8 mouse cellular contexts compared by ENCODE assay signal in genomic region chr2:25376589-25376988, GRCm38 (mm10). TPM values are rescaled to one million over a fixed set of nuclear protein-coding genes. Genes with fewer than 3 reads are reported as not detected.
DNase-seq lines count a peak whose midpoint lies in the region; ATAC-seq lines count a peak whose summit lies in the region.

No protein-coding gene starts in this region.

- peaks cover 2% of the 10 kb centered on the region for H3K36me3 ChIP-seq in neural tube, embryonic 11.5 days (ENCODE audit: control insufficient read depth, insufficient read depth, low read length)
- no peaks in the 10 kb centered on the region for H3K36me3 ChIP-seq in neural tube, embryonic 15.5 days

- H3K27me3 ChIP-seq in neural tube, embryonic 11.5 days (ENCODE audit: control insufficient read depth, insufficient read depth, low read length), result no peaks in the 10 kb centered on the region
- peaks cover 7% of the 10 kb centered on the region for H3K27me3 ChIP-seq in neural tube, embryonic 15.5 days (replicated peaks)

- intact Hi-C loops in heart, postnatal 36 days (cut with DNase I), result loop anchor here (2.0 to 5.0 kb wide), 2 partner anchors 36 to 50 kb away; no protein-coding TSS in a partner anchor

- no peak overlapping the region for H3K4me2 ChIP-seq in neural tube, embryonic 11.5 days (ENCODE audit: low read depth)
- no peak overlapping the region for H3K4me2 ChIP-seq in neural tube, embryonic 15.5 days

- no peak for DNase-seq in frontal cortex, postnatal 10 days (ENCODE audit: low spot score in 2 of 2)
- DNase-seq in neural tube, embryonic 11.5 days (ENCODE audit: low spot score), result peak; percentile 63
- peak; percentile 47 to 73 for DNase-seq in adrenal gland, postnatal 36 days
- DNase-seq in heart, postnatal 36 days, result peak; percentile 61 to 67
- peak; percentile 46 for DNase-seq in lung, postnatal 25 days (ENCODE audit: low spot score)
- no peak for DNase-seq in ovary, postnatal 10 days (ENCODE audit: low spot score)

- peak; percentile 36; the same call in 1 of the 2 replicates for ATAC-seq in frontal cortex, adult (ENCODE audit: low TSS enrichment)
- no peak for ATAC-seq in neural tube, embryonic 11.5 days (ENCODE audit: insufficient read depth, low FRiP score, low TSS enrichment)
- no peak for ATAC-seq in neural tube, embryonic 15.5 days (ENCODE audit: low FRiP score)

- H3K27ac ChIP-seq in neural tube, embryonic 11.5 days (ENCODE audit: low read depth, low read length), result no peak overlapping the region
- H3K27ac ChIP-seq in neural tube, embryonic 15.5 days (replicated peaks), result no peak overlapping the region

- WGBS in neural tube, embryonic 11.5 days, result 69% methylated on average over 4 of the region's 4 CpGs
- 64% methylated on average over 4 of the region's 4 CpGs for WGBS in neural tube, embryonic 15.5 days

- no peak overlapping the region for H3K4me3 ChIP-seq in neural tube, embryonic 11.5 days (ENCODE audit: low read depth, low read length)
- H3K4me3 ChIP-seq in neural tube, embryonic 15.5 days (replicated peaks), result no peak overlapping the region

- H3K9me3 ChIP-seq in neural tube, embryonic 11.5 days (ENCODE audit: control insufficient read depth, low read length), result no peaks in the 10 kb centered on the region
- H3K9me3 ChIP-seq in neural tube, embryonic 15.5 days (replicated peaks), result no peaks in the 10 kb centered on the region

- H3K9ac ChIP-seq in neural tube, embryonic 11.5 days (ENCODE audit: low read length), result no peak overlapping the region
- H3K9ac ChIP-seq in neural tube, embryonic 15.5 days (replicated peaks), result no peak overlapping the region

- peaks cover 20% of the 10 kb centered on the region for H3K4me1 ChIP-seq in neural tube, embryonic 11.5 days (ENCODE audit: control insufficient read depth, insufficient read depth, low read length)
- peaks cover 17% of the 10 kb centered on the region for H3K4me1 ChIP-seq in neural tube, embryonic 15.5 days

RNA-seq across cellular contexts. Expression of gene Sapcd2, which starts 4.5 kb away (rescaled TPM):
- polyA plus RNA-seq in neural tube, embryonic 11.5 days (2014; fragmentation: Nextera tagmentation; extraction: Ambion mirVana), result 49.2 and 53.7 TPM in 2 replicates
- polyA plus RNA-seq in neural tube, embryonic 15.5 days (2015; fragmentation: Nextera tagmentation; extraction: Ambion mirVana), result 10.6 and 16.3 TPM in 2 replicates
- under 1 TPM; 0.43 to 0.95 TPM for total RNA-seq in adrenal gland, postnatal 36 days (2021)
- under 1 TPM; 0.46 to 0.56 TPM for total RNA-seq in heart, postnatal 36 days (2021)

RNA-seq across cellular contexts. Expression of gene Uap1l1, which starts 11.1 kb away (rescaled TPM):
- 5.1 and 7.0 TPM in 2 replicates for polyA plus RNA-seq in neural tube, embryonic 11.5 days (2014; fragmentation: Nextera tagmentation; extraction: Ambion mirVana)
- polyA plus RNA-seq in neural tube, embryonic 15.5 days (2015; fragmentation: Nextera tagmentation; extraction: Ambion mirVana), result 8.5 and 14.0 TPM in 2 replicates
- 10 to 100 TPM; 20.0 to 23.1 TPM for total RNA-seq in adrenal gland, postnatal 36 days (2021)
- 1 to 10 TPM; 6.7 to 8.6 TPM for total RNA-seq in heart, postnatal 36 days (2021)

RNA-seq across cellular contexts. Expression of gene Entpd2, which starts 19.1 kb away (rescaled TPM):
- polyA plus RNA-seq in neural tube, embryonic 11.5 days (2014; fragmentation: Nextera tagmentation; extraction: Ambion mirVana), result 0.12 TPM in 1 of 2 replicates, not detected in the other
- polyA plus RNA-seq in neural tube, embryonic 15.5 days (2015; fragmentation: Nextera tagmentation; extraction: Ambion mirVana), result 9.6 TPM in 2 replicates
- 1 to 10 TPM; 5.0 to 7.8 TPM for total RNA-seq in adrenal gland, postnatal 36 days (2021)
- 10 to 100 TPM; 14.5 to 15.4 TPM for total RNA-seq in heart, postnatal 36 days (2021)

RNA-seq across cellular contexts. Expression of gene Dpp7, which starts 20.4 kb away (rescaled TPM):
- polyA plus RNA-seq in neural tube, embryonic 11.5 days (2014; fragmentation: Nextera tagmentation; extraction: Ambion mirVana), result 16.2 and 20.6 TPM in 2 replicates
- 24.2 and 27.3 TPM in 2 replicates for polyA plus RNA-seq in neural tube, embryonic 15.5 days (2015; fragmentation: Nextera tagmentation; extraction: Ambion mirVana)
- total RNA-seq in adrenal gland, postnatal 36 days (2021), result 10 to 100 TPM; 29.9 to 31.8 TPM
- total RNA-seq in heart, postnatal 36 days (2021), result 1 to 10 TPM; 3.4 to 3.7 TPM

RNA-seq across cellular contexts. Expression of gene Npdc1, which starts 22.6 kb away (rescaled TPM):
- 133 TPM in 2 replicates for polyA plus RNA-seq in neural tube, embryonic 11.5 days (2014; fragmentation: Nextera tagmentation; extraction: Ambion mirVana)
- 398 and 483 TPM in 2 replicates for polyA plus RNA-seq in neural tube, embryonic 15.5 days (2015; fragmentation: Nextera tagmentation; extraction: Ambion mirVana)
- 100 to 1,000 TPM; 117 to 140 TPM for total RNA-seq in adrenal gland, postnatal 36 days (2021)
- total RNA-seq in heart, postnatal 36 days (2021), result 10 to 100 TPM; 27.3 to 27.8 TPM

Comparison
In these comparisons a context has a peak if more than half of its experiments do, and no peak if none do; other contexts are left out.
1. DNase-seq: peak in neural tube, embryonic 11.5 days (single experiment), adrenal gland, postnatal 36 days (2 of 2), heart, postnatal 36 days (2 of 2) and lung, postnatal 25 days (single experiment); none in frontal cortex, postnatal 10 days (0 of 2) and ovary, postnatal 10 days (single experiment).